Mouse (Mus musculus): ENCODE measurements at regions not wholly inside any gene's neighbourhood (a gene's known extent, or its start where the extent isn't known, plus 50 kb on each side); places are given as distances from the start of the nearest gene placed in this dataset.

DNA sequence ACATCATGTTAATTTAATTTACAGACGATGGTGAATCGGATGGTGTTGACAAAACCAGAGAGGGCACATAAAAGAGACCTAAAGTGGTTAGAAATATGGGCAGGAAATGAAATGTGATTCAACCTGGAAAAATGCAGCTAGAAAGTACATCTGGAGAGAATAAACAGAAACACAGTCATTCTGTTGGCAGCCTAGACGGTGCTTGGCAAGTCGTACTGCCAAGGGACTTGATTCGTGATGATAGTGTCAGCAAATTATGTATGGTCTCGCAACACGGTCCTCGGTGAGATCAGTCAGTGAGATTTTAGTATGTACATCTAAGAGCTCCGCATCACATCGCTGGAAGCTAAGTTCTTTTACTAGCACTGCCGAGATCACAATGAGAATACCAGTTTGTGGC, 338.3 kb upstream of the Pmfbp1 start:
- DNase-seq, result no peak

DNA sequence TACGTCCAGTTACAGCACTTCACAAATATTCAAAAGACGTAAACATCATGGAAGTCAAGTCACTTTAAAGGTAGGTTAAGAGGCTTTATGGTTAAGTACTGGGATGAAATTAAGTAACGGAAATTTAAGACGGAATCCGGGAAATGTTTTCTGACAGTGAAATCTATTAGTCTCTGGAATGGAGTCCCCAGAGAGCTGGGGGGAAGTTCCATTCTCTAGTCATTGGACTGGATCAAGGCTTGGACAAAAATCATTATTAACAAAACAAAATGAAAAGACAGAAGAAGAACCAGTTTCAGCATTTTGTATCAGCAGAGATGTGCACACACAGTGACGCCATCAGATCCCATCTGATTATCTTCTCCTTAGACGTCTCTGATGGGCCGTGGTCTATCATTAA, 337.8 kb upstream of the Pmfbp1 start:
- DNase-seq, result no peak

DNA sequence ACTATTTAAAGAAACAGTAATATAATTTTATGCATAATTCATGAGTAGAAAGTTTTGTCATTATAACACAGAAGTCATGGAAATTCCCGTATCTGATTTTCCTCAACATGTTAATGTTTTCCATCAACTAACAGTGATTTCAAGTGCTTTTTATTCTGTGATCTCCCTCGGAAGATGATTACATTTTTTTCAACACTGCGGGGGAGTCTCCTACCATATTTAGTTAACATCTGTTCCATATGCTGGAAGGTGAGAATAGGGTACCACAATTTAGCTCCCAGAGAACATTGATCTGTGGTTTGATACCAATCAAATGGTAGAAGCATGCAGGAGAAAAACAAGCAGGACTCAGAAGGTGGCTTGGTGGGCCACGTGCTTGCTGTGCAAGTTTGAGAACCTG, 321.1 kb upstream of the Pmfbp1 start:
- DNase-seq, result no peak

DNA sequence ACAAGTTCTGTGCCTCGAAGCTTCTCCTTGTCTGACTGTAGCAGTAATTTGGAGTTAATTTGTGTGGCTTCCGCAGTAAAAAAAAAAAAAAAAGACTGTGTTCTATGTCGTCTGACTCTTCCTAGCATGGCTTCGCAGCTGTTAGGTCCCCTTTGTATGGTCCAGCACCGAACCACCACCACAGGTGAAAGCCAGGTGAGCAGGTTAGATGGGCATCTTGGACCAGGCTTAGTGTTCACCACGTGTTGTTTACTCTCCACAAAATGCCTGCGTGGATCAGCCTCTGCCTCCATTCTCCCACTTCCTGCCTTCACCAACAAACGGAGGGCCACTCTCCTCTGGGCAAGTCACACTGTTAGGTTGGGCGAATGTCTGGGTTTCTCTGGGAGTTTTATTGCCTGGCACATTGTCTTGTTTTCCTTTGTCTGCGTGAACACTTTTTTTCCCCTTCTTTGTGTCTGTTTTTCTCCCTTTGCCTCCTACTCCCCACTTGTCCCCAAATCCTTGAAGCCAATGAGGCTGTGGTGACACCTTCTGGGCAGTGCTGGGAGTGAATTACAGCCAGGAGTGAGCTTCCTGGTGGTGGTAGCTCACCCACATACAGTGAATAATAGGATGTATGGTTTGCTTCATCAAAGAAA, 308.1 kb upstream of the Pmfbp1 start:
- DNase-seq, result peak; percentile 3

DNA sequence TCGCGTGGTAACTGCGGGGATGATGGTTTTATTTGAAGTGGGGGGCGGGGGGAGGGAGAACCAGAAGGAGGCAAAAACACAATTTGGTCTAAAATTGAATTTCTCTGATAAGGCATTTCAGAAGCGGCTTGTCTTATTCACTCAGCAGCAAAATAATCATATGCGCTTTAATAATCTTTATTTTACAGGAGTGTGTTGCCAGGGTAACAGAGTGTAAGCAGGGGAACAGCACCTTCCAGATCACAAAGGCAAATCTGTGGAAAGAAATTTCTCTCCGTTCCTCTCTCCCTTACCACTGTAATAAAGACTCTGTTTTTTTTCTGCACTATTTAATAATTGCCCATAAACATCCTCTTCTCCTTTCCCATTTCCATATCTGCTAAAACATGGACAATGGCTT, 306.2 kb upstream of the Pmfbp1 start:
- no peak for DNase-seq

DNA sequence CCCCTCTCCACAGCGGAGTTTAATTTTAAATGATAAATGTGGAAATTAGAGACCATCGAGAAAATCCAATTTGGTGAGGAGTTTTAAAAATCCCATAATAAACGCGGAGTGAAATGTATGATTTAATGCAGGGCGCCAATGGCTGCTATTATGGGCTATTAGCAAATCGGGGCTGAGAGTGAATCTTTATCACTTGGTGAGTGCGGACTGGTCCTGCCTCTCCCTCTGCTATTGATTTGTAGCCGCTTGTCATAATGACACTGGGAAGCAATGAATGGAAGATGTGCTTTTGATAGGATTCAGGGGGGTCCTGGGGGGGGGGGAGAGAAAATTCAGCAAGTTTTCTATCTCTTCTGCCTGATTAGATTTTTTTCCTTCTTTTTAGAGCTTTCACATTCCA, 279.6 kb upstream of the Pmfbp1 start:
- DNase-seq, result no peak

DNA sequence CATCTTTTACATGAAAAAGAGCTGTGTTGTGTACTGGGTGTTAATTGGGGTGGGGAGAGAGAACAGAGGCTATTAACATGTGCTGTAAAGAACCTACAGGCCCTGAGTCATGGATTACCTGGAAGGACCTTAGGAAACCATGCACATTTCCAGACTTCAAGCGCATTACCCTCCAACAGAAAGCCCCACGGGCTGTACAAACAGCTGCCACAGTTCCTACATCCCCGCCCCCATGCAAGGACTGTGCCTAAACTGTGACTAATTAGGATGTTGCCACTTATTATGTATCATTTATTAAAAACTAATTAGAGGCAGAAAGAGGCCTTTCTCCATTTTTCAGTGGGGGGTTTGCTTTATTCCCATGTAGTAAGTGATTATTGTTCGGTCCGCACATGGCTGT, 277.5 kb upstream of the Pmfbp1 start:
- DNase-seq, result no peak

DNA sequence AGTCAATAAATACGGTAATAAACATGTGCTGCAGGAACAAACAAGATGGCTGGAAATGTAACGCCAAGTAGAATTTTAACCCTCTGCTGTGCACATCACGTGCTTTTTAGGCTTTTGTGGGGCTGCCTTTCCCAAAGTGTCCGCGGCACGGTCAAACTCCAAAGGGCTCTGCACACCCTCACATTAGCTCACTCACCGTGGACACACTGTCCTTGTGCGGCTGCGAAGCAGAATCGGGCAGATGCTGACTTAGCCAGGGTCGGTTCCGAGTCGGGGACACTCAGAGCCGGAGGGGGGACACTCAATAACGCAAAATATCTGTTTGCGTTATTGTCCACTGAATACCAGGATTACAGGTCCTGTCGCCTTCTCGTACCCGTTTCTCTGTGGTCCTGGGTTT, 276.5 kb upstream of the Pmfbp1 start:
- no peak for DNase-seq

DNA sequence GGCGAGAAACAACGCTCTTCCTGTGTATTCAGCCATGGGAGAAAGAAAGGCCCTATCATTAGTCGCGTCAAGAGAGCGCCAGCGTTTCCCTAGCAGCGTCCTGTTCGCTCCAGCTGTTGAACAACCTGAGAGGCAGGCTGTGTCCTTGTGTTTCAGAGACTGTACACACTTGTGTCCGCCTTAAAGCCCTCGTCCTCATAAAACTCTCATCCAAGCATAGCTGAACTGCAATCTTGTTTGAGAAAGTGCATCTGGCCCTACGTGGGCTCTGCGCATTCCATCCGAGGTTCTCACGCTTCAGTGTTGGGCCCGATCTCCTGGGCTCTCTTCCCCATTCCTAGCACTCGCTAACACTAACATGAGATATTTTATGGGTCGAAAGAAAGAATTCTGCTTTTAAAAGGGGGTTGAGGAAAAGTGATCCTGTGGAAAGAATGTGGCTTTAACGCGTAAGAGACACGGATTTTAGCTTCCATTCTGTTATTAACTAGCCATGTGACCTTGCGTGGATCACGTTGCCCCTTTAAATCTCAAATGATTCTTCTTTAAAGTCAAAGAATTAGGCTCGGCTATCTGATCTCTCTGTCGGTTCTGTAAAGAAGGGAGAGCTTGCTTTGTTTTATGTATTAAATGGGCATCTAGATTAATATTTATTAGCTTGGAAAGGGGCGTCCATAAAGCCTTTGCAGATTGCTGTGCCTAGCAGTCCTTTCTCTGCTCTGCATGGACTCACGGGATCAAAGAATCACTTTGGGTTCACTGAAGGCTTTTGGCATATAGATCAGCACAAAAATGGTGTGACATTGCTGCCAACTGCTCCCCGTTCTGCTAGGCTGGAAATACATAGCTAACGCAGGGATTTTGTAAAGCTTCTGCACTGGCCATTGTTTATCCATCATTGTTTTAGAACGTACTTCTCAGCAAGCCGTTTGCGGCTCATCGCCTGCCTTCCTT, 261.3 kb upstream of the Pmfbp1 start:
- no peak for DNase-seq

DNA sequence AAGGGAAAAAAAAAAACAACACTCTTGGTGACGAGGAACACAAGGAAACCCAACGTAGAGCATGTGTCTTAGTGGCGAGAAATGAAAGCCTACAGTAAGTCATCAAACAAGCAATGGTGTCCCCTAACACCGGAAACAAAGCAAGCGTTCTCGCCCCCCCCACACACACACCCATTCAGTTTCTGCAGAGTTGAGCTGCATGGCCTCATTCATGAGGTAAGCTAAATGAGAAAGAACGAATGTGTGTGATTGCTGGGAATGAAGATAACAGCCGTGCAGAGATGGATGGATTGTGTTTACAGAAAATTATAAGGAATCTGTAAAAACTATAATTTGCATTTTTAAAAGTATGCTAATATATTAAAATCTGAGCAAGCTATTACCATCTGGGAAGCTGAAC, 248.3 kb upstream of the Pmfbp1 start:
- DNase-seq, result no peak

DNA sequence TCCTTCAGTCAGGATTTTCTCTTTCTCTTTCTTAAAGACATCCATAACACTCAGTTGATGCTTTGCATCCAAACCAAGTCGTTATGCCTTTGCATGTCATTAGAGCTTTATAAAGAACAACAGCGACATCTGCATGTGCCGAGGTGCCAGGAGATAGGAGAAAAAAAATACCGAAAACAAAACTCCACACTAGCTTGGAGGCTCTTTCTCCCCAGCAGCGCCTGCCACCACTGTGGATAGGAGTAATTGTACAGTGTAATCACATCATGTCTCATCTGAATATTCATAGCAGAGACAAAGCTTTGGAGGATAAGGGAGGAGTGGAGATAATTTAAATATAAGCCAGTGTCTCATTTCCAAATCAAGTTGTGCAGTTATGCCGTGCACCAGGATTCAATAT, 246.0 kb upstream of the Pmfbp1 start:
- no peak for DNase-seq

DNA sequence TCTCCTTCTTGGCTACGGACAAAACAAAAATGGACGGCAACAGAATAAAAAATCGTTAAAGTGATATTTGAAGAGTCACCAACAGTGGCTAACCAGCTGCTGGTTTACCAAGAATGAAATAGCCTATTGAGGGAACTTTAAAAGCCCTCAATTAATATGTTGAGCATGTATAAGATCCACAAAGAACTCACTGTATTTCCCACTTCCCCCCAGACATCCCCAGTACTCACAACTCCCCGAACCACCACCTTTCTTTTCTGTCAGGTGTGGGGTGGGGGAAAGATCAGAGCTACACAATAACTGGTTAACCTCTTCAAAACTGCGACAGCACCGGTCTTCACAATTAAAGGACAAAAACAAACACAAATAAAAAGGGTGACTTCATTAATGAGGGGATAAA, 245.5 kb upstream of the Pmfbp1 start:
- no peak for DNase-seq

DNA sequence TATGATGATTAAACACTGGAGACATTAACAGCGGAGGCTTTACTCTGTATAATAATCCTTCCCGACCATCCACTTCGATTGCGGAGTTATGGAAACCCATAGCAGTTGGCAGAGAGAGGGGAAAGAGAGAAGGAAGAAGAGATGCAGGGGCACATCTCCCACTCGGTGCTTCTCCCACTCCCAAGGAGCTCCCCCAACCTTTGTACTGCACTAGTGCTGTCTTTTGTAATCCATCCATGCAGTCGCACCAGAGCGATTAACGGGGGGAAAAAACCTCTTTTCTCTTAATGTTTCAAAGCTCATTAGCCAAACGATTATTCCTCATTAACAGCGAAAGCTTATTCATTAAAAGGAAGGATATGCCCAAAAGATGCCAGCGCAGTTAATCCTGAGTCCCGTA, 244.6 kb upstream of the Pmfbp1 start:
- no peak for DNase-seq

DNA sequence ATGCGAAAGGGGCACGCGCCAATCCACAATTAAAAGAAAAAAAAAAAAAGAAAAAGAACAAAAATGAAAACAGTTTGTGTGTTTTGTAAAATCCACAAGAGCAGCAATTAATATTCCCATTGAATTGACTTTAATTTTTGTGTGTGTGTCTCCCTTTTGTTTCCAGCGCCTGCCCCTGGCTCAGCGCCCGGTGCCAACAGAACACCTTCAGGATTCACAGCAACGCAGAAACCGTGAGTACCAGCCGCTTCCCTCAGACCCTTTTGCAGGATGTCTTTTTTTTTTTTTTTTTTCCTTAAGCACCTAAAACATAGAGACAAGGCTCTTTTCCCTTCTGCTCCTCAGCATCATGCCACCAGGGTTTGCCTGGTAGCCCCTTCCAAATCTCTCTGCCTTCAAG, 244.1 kb upstream of the Pmfbp1 start:
- no peak for DNase-seq

DNA sequence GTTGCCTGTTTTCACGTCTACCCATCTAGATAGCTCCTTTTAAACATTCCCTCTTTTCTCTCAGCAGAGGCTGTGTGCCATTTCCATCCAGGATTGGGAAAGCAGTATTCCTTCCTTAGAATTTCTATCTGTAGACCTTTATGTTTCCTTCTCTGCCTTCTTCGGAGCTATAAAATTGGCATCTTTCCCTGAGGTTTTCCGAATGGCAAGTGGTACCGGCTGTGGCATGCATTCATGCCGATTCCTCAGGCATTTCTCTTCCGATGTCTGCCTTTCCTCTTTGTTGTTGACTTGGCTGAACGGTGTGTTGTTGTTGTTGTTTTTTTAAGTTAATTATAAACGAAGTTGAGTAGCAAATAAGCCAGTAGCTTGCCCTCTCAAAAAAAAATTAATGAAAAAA, 243.3 kb upstream of the Pmfbp1 start:
- no peak for DNase-seq

DNA sequence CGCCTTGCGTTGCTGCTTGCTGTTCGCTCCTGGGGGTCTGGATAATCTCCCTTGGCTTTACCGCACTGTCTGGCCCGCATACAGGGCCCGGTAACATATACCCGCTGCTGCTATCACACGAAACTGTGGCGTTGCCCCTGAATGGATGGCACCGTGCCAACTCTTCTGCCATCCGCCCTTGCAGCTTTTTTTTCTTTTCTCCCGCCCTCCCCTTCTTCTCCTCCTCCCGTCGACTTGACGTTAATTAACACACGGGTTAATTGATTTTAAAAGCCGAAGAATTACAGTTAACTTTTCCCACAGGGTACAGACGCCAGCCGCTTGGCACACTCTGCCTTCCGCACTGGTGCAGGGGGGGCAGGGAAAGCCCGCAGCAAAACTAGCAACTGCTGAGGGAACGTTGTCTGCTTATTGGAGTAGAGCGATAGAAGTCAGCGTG, 242.4 kb upstream of the Pmfbp1 start:
- peak; percentile 7 for DNase-seq

DNA sequence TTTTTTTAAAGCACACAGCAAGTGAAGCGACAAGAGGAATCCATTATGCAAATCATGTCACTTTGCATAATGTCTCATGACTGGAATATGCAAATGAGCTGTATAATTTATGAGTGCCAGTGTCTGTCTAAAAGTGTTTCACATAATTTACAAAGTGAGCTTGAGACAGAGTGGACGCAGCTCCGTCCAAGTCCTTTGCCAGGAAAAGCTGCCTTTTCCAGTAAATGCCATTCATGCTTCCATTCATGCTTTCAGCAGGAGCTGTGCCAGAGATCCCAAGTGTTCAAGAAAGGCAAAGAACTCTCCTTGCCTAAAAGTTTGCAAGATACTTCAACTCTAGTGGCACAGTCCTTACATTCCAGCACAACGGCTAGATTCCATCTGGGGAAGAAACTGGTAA, 241.4 kb upstream of the Pmfbp1 start:
- no peak for DNase-seq

DNA sequence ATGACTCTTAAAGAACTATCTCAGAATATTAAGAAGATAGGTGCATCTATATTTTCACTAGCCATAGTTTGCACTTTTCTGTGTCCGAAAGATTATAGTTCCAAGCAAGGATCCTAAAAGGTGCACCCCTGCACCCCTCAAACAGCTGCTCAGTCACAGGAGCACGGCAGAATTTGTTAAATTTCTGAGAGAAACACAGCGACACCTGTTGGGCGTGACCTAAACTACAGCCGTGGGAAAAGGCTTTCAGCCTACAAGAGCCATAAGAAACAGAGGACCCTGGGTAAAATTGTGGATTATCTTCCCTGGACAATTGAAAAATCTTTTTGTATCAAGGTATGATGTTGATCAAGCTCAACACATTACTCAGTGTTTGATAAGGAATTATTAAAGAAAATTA, 214.7 kb upstream of the Pmfbp1 start:
- no peak for DNase-seq

DNA sequence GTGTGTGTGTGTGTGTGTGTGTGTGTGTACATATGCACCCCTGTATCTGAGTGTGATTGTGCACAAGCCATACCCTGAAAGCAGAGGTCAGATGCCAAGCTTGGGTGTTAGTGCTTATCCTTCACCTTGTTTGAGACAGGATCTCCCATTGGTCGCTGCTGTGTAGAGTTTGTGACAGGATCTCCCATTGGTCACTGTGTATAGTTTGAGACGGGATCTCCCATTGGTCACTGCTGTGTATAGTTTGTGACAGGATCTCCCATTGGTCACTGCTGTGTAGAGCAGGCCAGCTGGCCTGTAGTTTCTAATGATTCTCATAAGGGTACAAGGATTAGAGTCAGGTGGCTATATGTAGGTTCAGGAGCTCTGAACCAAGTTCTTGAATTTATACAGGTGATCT, 213.3 kb upstream of the Pmfbp1 start:
- no peak for DNase-seq

DNA sequence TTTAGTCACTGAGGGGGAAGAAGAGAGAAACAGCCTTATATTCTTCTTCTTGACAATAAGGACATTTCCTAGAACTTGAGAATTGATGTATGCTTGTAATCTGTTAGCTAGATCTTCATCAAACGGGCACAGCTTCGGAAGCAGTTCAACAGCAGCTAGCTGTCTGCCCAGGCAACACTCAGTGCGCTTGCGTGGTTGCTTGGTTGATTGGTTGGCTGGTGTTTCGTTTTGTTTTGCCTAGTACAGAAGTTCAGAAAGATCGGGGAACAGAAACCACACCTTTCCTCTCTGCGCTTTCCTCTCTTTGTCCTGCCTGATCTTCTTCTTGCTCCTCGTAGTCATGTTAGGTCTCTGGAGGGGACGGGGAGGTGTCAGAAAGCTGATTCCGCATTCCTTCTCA, 212.2 kb upstream of the Pmfbp1 start:
- no peak for DNase-seq

DNA sequence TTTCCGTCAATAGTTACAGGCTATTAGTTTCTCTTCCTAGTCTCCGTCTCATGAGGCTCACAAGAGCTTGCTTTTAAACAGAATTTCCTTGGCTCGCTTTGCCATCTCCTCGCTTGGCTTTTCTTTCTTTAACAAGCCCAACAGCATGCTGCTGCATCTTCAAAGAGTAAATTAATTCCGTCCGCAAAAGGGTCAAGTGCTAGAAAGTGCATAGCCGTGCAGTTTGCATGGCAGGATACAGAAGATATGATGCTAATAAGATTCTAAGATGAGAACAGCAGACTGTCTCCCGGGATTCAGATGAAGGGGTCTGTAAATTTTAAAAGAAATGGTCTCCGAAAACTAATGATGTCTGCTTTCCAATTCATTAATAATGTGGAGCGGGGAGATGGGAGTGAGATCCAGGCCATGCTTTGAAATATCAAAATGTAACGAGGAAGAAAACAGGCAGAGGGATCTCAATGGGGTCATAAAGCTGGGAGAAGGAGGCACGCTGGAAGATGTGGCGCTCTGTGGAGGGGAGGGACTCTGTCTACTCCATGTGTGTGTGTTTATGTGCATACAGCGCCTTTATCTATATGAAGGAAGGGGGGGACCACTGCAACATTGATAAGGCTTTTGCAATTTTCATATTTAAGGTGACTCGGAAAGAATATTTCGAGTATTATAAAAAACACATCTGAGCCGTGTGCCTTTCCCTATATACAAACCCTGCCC, 183.0 kb upstream of the Pmfbp1 start:
- DNase-seq, result no peak

DNA sequence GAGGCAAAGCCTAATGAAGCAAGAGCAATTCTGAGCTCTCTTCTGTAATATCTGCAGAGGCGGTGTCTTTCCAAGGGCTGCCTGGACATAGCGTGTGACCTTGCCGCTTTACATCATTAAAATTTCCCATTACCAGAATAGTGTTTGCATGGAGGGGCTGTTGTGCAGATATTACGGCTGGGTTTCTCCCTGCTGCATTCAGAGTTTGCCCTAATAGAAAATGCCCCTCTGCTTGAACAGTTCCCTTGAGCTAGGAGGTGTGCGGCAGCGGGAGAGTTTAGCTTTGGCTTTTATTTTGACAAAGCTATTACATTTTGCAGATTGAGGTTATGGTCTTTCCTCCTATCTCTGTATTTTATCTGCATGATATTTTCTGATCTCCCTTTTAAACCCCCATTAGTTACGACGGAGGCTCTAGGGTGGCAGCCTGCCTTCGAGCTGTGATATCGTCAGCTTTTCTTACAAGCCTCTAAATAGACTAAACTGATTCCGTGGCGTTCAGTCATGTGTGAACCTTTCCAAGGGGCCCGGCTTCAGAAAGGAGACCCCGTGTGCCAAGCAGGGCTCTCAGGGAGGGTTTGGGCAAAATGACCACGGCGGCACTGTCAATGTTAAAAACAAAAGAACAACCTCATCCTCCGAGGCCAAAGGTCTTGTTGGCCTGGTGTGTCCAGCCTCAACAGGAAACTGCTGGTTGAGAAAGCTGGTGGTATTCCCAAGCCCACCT, 182.2 kb upstream of the Pmfbp1 start:
- DNase-seq, result no peak

DNA sequence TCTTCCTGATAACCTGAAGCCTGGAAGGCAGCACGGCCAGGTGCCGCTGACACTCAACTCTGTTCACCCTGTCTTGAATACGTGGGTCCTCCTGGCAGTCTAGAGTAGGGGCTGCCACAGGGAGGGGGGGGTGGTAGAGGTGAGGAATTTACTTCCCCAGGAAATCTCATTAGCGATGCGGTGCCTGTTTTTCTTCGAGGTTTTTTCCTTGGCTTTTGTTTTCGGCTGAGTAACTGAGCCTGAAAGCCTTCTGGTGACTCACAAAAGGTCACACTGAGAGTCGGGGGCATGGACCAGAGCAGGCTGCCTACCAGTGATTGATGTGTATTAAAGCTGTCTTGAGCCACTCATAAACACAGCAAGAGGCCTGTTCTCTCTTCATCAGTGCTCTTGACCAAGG, 181.1 kb upstream of the Pmfbp1 start:
- DNase-seq, result no peak

Measured in cerebellum, adult 11 months (tissue).